Mouse (Mus musculus): ENCODE results near the gene Plb1.

GRCm38 (mm10) chr5:32192016-32192845, 40.3 kb upstream of the Plb1 start:
- TF ChIP-seq POLR2A (IDR thresholded peaks at IDR 0.05; ENCODE audit: borderline replicate concordance, low read depth, low read length) (no peak), CTCF (IDR thresholded peaks at IDR 0.05; ENCODE audit: low read depth, low read length) (no peak)
